Mouse (Mus musculus) midbrain, embryonic 14.5 days (tissue): ENCODE data around the gene Tbxas1. TPM values are rescaled to one million over a fixed set of nuclear protein-coding genes. Genes with fewer than 3 reads are reported as not detected.

Experiments used
- ATAC-seq: fragments of 200-750 bp; cut with Nextera tagmentation; 2 replicates; pipeline ENCODE4 v1.8.0; 2017; ENCODE audit warnings: moderate number of reproducible peaks, moderate library complexity; ENCODE audit not compliant: low FRiP score, low TSS enrichment
- DNase-seq: peaks from one replicate; pipeline ENCODE4 v3.0.0-alpha.2; 2015
- H3K27ac ChIP-seq: fragments of 300-500 bp; sonication (generic); replicated peaks from 2 replicates; pipeline ENCODE4 v1.5.1; 2014; ENCODE audit warnings: mild to moderate bottlenecking, low read depth, low read length, moderate library complexity
- H3K27me3 ChIP-seq: fragments of 300-500 bp; sonication (generic); 2 replicates; pipeline ENCODE4 v1.6.1; 2014; ENCODE audit warnings: low read length, control low read depth, mixed read lengths; ENCODE audit not compliant: control insufficient read depth, insufficient read depth
- H3K36me3 ChIP-seq: fragments of 300-500 bp; sonication (generic); 2 replicates; pipeline ENCODE4 v1.6.1; 2014; ENCODE audit warnings: low read length, control low read depth; ENCODE audit not compliant: control insufficient read depth, insufficient read depth
- H3K4me1 ChIP-seq: fragments of 300-500 bp; sonication (generic); 2 replicates; pipeline ENCODE4 v1.6.1; 2014; ENCODE audit warnings: mild to moderate bottlenecking, antibody characterized with exemption, low read length, control low read depth; ENCODE audit not compliant: control insufficient read depth, insufficient read depth
- H3K4me2 ChIP-seq: fragments of 300-500 bp; sonication (generic); 2 replicates; pipeline ENCODE4 v1.6.1; 2014; ENCODE audit warnings: mild to moderate bottlenecking, low read length, moderate library complexity
- H3K4me3 ChIP-seq: fragments of 300-500 bp; sonication (generic); replicated peaks from 2 replicates; pipeline ENCODE4 v1.5.1; 2014; ENCODE audit warnings: low read depth, low read length
- H3K9ac ChIP-seq: fragments of 300-500 bp; sonication (generic); replicated peaks from 2 replicates; pipeline ENCODE4 v1.6.1; 2014; ENCODE audit warnings: mild to moderate bottlenecking, low read length, moderate library complexity
- H3K9me3 ChIP-seq: fragments of 300-500 bp; sonication (generic); 2 replicates; pipeline ENCODE4 v1.6.1; 2016; ENCODE audit warnings: low read length, control low read depth, mixed read lengths; ENCODE audit not compliant: control insufficient read depth
- WGBS: fragments of 180-500 bp; shearing (Covaris S2); extraction: QIAGEN DNeasy Blood & Tissue Kit; methylation state at CpG from one replicate; pipeline ENCODE4 v1.1.7; 2014; 5-methylcytosine and 5-hydroxymethylcytosine counted together
- polyA plus RNA-seq: library from polyadenylated mRNA; unstranded; fragments of >200 nt; fragmentation: Nextera tagmentation; extraction: Ambion mirVana; gene quantifications from 2 replicates; pipeline ENCODE4 v1.2.1, GENCODE M21; 2014

The Tbxas1 gene
- polyA plus RNA-seq, 1 experiment from 2014 or later: 1.6 TPM

- Histone ChIP-seq H3K36me3 (no peaks in the 10 kb centered on the region), H3K4me2 (no peak overlapping the region), H3K9ac (no peak overlapping the region), H3K9me3 (peaks cover 5% of the 10 kb centered on the region; the same call in 1 of the 2 replicates), H3K27me3 (peaks cover 30% of the 10 kb centered on the region), H3K4me1 (no peaks in the 10 kb centered on the region), H3K4me3 (no peak overlapping the region), H3K27ac (no peak overlapping the region)
- ATAC-seq (no peak), DNase-seq (no peak)
- WGBS: 70% methylated on average over 3 of the region's 3 CpGs
These were observed 245.5 kb downstream of the Tbxas1 start for GRCm38 (mm10) chr6:39120685-39121084.

- Histone ChIP-seq H3K9ac (no peak overlapping the region), H3K4me1 (no peaks in the 10 kb centered on the region), H3K27me3 (no peaks in the 10 kb centered on the region), H3K4me3 (no peak overlapping the region), H3K36me3 (no peaks in the 10 kb centered on the region), H3K9me3 (peaks cover 7% of the 10 kb centered on the region), H3K4me2 (no peak overlapping the region), H3K27ac (no peak overlapping the region)
- DNase-seq (no peak), ATAC-seq (no peak)
These were observed 249.5 kb downstream of the Tbxas1 start for GRCm38 (mm10) chr6:39124719-39125118.

GRCm38 (mm10) chr6:39131480-39131879, 256.3 kb downstream of the Tbxas1 start:
- 30% methylated on average over 4 of the region's 4 CpGs for WGBS
- no peak overlapping the region for H3K27ac ChIP-seq
- no peak overlapping the region for H3K9ac ChIP-seq
- H3K4me3 ChIP-seq: no peak overlapping the region
- no peak for ATAC-seq
- no peak overlapping the region for H3K4me2 ChIP-seq
- H3K9me3 ChIP-seq: peaks cover 10% of the 10 kb centered on the region
- H3K4me1 ChIP-seq: no peaks in the 10 kb centered on the region
- no peak for DNase-seq
- no peaks in the 10 kb centered on the region for H3K27me3 ChIP-seq
- H3K36me3 ChIP-seq: peaks cover 19% of the 10 kb centered on the region

DNA sequence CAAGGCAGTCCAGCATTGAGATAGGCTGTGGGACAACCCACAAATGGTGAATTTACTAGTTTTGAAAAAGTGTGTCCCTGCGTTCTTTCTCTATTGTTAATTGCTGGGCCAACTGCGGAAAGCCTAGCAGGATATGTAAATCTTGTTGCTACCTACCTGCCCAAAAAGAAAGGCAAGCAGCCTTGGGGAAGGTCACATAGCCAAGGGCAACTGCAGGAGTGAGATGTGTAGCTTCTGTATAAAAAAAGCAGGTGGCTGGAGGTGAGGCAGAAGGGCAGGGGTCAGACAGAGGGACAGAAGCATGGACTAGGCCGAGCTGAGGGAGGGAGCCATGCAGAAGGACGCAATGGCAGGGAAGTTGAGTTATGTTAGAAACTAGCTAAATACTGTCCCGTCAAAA, 257.4 kb downstream of the Tbxas1 start:
- WGBS: 67% methylated on average over 5 of the region's 5 CpGs
- H3K4me3 ChIP-seq: no peak overlapping the region
- no peaks in the 10 kb centered on the region for H3K27me3 ChIP-seq
- no peak overlapping the region for H3K4me2 ChIP-seq
- ATAC-seq (no peak), DNase-seq (no peak)
- peaks cover 6% of the 10 kb centered on the region for H3K9me3 ChIP-seq
- no peak overlapping the region for H3K27ac ChIP-seq
- no peaks in the 10 kb centered on the region for H3K4me1 ChIP-seq
- H3K36me3 ChIP-seq: peaks cover 19% of the 10 kb centered on the region
- H3K9ac ChIP-seq: no peak overlapping the region

Other genes with a start within 250 kb of the Tbxas1 start
- gene Klrg2, start 238.2 kb upstream of the Tbxas1 start, polyA plus RNA-seq: 0.12 and 0.18 TPM in 2 replicates
- gene Clec2l, start 212.3 kb upstream of the Tbxas1 start, polyA plus RNA-seq: 12.9 and 25.5 TPM in 2 replicates
- 35.1 and 41.3 TPM in 2 replicates for gene Hipk2, start 761 bp downstream of the Tbxas1 start, polyA plus RNA-seq
- 1.1 and 4.8 TPM in 2 replicates for gene Parp12, start 242.9 kb downstream of the Tbxas1 start, polyA plus RNA-seq